Mouse (Mus musculus) cerebellum, postnatal 14 days (tissue): ENCODE data around the gene Slc25a45.

Experiments used
- DNase-seq, 2 experiments: peaks; one replicate each; pipeline ENCODE4 v3.0.0; 2021; ENCODE audit warnings: mixed read lengths in 2 of 2

Gene Slc25a45

DNA sequence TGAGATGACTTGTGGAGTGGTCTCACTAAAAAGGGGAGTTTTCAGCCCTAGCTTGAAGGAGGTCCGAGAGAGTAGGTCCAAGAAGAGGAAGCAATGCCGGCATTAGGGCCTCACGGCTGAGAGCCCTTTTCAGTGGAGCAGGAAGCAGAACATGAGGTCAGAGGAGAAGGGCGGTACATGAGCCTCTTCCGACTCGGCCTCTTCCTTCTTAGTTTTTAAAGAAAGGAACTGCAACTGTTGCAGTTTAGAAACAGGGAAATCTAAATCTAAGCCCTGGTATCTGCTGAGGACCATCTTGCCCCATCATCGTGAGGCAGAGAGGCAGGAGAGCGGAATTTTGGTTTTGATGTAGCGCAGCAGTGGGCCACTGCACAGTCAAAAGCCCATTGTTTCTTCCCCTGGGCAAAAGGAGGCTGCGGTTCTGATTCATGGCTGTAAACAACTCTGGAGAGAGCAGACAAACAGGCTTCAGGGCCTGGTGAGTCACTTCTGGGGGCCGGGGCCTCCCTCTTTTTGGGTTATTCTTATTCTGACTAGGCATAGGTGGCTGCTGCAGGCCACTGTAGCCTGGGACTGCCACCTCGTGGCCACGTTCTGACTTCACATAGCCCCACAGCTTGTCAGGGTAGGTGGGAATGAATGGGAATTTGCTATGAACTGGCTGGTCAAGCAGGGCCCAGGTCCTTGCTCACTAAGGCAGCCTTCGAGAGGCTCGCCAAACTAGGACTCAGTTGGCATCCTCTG is at the start of gene Slc25a45:
Gene Slc25a45 (plus strand): TSS at position 191 of the 744 bp plus-strand sequence.
- peak; percentile 88 to 89 for DNase-seq

DNA sequence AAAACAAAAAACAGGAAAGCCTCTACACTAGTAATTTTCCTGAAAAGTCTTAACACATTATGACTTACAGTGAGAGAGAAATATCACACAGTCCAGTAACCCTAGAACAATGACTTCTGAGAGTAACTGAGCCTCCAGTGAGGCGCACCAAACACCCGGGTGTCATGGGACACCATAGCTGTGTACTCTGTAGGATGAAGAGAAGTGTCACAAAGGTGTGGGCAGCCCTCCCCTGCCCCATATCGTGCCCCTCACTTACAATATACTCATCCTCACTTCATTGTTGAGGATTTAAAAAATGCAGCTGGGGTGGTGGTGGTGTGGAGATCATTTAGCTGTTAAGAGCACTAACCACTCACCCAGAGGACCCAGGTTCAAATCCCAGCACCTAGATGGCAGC is 49.5 kb upstream of the Slc25a45 start:
- DNase-seq = no peak

DNA sequence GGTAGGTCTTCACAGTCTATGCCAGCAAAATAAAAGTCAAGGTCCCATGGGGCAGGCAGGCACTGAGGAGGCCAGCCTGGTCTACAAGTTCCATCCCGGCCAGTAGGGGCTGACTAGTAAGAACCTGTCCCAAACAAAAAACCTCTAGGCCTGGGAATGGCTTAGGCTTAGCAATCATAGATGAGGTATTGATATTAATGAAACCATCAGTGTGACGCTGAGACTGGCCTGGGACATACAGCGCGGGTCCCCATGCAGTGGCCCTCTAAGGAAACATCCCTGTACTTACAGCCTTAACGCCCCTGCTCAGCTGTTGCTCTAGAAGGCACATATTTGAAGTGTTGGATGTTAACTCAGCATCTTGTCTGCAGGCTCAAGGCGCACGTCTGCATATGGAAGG is 48.7 kb upstream of the Slc25a45 start:
- no peak for DNase-seq

DNA sequence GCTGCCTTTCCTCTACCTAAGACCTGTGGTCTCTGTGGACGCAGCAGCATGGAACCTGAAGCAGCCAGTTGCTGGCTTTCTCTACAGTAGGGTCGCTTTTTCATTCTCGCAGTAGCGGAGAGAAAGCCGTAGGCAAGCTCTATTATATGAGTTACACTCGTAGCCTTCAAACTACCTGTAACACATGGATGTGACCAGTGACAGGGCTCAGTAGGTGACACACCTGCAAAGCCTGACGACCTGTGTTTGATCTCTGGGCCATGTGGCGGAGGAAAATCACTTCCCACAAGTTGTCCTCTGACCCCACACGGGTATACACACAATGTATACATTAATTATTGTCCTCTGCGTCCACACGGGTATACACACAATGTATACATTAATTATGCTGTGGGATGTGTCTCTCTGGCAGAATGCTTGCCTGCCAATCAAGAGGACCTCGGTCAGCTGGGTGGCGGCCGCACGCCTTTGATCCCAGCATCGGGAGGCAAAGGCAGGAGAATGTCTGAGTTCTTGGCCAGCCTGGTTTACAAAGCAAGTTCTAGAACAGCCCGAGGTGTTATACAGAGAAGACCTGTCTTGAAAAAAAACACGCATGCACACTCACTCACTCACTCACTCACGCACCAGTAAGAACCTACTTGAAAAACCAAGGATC is 47.5 kb upstream of the Slc25a45 start:
- DNase-seq = no peak

DNA sequence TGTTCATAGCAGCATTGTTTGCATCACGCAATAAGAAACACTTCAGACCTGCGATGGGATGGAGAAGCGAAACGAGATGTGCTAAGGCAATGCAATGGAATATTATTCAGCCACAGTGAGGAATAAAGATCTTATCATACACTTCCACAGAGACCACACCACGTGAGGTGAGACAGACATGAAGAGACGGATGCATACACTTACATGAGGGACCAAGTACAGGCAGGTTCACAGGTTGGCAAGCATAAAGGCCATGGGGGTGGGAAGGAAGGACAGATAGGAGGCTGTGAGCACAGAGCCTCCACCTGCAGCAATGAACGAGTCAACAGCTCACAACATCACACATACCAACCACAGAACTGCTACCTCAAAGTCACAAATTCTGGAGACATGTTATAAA is 46.8 kb upstream of the Slc25a45 start:
- no peak for DNase-seq

DNA sequence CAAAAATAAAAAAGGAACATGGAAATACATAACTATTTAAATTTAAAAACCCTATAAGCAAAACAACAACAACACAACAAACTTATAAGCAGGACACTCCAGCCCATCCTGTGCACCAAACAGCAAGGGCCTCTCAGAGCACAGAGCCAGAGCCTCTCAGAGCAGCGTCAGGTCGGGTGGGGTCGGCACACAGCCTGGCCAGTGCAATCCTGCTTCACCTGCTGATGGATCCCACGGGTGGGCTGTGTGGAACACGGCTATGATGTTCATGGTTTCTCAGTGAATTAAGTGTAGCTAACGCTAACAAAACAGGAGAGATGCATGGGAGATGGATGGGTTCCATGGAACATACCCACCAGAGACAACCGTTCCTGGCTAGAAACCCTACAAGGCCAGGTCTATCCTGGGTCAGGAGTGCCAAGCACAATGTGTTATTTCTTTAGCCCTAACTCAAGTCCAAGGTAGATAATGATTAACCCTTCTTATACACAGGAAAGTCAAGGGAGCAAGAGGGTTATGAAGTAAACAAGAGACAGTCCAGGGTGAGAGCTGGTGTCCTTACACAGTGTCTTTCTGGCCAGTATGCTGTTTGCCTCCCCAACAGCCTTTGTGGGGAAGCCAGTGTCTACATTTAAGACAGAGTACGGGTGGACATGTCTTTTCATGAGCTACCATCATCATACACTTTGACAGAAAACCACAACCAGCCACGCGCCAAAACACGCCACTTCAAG is 46.2 kb upstream of the Slc25a45 start:
- DNase-seq = no peak

DNA sequence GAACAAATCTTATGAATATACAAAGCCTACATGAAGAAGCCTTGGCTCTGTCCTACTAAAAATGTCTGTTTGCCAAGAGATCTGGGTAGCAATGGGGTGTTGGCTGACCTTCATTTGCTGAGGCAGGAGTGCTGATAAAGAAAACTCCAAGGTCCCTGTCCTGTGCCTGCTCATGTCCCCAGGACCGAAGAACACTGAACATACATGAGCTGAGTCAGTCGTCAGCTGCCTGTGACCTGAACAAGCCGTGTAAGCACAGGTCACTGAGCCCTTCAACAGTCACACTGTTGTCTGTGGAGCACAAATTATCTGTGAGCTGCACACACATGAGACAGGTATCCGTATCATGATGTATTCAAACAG is 45.7 kb upstream of the Slc25a45 start:
- DNase-seq = no peak

DNA sequence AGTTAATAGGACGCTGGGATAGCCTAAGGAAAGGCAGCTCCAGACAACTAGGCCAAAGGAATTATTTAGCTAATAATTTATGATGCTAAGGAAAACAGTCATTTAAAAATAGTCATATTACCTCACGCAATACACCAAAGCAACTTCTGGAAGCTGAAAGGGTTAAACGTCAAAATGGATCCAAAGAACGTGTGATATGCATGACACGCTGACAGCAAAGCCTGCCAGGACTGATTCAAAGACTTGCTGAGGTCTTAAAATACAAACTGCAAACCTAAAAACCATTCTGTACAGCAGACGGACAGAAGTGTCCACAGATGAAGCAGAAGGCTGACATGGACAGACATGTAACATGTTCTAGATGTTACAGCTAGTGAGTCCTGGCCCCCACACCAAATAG is 45.3 kb upstream of the Slc25a45 start:
- no peak for DNase-seq

DNA sequence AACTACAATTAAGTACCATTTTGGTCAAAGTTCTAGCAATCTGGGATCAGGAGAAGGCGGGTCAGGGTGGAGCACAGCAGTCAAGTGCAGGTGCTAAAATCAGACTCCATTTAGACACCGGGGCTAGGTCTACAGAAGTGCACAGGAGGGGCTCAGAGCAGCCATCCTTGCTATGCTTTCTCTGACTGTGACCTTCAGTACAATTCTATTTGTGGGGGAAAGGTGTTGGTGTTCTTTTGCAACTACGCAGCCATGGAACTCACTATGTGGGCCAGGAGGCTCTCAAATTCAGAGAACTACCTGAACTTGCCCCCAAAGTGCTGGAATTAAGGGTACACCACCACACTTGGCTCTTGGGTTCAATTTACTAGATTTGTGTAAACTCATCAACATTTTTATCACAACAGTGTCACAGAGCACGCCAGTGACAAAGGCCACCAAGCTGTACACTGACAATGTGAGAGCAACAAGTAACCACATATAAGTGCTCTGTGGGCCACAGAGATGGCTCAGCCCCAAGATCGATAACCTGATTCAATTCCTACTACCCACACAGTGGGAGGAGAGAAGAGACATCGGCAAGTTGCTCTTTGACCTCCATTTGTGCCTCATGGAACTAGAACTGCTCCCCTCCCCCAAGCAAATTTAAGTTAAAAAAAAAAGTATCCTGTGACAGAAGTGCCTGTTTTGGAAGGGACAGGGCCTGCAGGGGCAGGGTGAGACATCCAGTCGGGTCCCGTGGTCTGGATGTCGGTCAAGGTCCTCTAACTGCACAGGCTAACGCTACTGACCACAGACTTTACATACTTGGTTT is 44.1 kb upstream of the Slc25a45 start:
- no peak for DNase-seq

DNA sequence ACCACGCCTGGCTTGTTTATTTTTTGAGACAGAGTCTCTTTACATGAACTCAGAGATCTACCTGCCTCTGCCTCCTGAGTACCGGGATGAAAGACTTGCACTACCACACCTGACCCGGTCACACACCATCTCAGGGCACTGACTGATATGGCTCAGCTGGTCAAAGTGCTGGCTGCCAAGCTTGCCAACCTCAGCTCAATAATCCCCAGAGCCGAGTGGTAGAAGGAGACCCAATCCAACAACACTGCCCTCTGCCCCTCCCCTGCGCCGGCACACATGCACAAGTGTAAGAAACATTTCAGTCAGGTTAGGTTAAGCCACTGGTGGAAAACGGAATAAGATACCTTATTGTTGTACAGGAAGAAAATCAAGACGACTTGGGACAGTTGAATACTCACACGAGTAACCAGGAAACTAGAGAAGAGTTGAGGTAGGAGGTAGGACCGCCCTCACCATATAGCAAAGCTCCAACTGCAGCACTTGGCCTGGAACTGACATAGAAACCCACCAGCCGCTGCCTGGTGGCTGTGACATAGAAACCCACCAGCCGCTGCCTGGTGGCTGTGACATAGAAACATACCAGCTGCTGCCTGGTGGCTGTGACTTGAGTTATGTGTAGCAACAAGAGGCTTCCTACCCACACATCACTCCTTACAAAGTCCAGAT is 43.2 kb upstream of the Slc25a45 start:
- no peak for DNase-seq

DNA sequence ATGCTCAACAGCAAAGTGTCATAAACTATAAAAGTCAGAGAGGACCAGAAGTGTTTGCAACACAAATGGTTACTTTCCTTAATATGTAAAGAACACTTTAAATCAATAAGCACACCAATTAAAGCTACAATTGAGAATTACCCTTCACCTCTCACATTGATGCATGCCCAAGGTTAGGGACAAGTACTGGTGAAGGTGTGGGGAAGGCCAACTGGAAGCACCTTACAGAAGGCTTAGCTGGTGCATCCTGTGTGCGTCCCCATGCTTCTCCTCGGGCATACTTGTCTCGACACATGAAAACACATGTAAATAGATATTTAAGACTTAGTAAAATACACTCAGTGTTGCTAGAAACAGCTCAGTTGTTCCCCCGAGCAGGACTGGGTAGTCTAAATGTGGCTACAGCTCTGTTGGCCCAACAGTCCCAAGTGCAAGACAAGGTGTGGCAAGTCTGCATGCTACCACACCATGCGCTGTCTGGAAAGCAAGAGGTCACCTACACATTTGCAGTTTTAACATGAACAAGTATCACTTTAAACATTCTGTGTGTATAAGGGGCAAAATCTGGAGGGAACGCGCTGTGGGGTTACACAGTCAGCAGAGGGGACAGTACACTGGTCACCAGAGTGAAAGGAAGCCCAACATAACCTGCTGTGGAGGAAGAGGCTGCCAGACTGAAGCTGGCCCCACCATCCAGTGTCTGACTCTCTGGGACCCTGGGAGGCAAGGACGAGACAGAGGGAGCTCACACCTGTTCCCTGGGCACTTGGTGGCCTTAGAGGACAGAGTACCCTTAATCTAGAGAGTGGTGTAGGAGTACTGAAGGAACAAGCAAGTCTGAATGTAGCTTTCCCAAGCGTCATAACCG is 42.3 kb upstream of the Slc25a45 start:
- DNase-seq = no peak

DNA sequence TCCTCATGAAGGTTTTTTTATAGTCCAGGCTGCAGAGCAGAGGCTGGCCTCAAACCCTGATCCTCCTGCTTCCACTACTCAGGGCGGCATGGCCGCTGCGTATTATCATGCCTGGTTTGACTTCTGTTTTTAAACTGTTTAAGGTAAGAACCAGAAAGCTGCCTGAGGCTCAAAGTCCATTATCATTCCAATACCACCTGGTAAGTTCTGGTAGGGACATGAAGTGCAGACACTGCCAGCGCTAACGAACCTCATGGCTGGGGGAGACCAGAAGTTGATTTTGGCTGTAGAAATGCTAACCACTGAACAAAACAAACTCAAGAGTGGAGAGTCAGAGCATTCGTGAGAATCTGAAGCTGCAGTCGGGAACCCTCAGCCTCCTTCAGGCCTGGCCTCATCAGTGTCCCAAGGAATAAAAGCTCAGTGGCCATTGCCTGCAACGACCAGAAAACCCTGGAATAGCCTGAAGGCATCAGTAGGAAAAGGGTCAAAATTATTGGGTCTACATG is 41.6 kb upstream of the Slc25a45 start:
- DNase-seq = no peak

DNA sequence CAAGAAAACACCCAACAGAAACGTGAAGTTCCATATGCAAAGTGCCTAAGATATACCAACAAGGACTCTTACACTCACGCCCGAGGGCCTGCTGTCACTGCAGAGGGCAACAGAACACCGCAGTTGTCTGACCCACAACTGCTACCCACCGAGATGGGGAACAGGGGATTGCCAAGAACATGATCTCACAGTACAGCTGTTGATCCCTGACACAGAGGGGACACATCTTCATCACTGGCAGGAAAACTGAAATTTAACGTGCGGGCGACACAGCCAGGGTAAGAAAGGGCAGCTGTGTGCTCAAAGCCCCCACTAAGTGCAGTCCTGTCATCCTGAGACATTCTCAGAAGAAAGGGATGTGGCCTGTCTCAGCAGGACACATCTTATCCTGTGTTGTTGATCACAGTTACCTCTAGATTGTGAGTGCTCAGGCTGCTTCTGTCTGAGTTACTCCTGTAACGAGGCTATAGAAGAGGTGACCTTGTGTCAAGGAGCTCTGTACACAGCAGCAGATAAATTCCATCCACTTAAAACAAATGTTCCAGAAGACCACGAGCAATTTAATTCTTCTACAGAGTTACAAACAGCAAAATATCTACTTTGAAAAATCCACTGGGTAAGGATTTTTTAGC is 40.6 kb upstream of the Slc25a45 start:
- DNase-seq = no peak

DNA sequence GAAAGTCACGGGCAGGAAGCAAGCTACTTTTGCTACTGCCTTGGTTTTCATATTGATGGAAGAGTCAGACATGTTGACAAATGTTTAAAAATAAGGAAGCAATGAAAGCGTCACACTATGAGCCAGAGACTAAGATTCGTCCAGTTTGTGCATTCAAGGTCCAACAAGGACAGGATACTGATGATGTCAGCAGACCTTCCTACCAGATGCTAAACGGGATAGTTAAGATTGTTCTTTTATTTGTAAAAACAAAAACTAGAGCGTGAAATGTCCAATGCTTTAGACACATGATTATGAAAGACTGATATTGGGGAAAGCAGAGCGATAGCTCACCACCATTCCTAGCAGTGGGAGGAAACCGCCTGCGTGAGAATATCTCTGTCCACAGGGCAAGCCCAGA is 40.0 kb upstream of the Slc25a45 start:
- no peak for DNase-seq

DNA sequence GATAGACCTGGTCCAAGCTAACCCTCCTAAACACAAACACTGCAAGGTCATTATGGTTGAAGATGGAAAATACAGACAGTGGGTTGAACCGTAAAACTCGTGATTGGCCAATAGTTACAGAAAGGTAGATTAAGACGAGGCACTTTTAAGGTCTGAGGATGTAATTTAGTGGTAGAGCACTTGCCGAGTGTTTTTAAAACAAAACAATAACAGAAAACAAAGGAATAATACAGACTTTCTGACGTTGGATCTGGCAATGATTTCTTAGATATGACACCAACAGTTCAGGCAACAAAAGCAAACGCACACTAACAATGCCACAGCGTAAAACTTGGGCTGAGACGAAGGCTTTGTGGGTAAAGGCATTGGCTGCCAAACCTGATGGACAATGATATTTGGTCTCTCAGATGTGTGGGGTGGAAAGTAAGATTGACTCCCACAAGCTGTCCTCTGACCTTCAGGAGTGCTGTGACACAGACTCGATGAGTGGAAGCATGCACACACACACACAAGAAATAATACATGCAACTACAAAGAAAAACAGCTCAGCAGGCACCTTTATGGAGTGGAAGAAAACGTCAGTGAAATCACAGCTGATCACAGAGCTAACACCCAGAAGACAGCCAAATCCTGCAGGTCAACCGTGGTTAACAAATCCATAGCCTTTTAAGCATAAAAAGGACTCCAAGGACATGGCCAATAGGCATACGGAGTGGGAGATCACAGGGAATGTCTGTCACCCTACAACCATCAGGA is 39.3 kb upstream of the Slc25a45 start:
- DNase-seq = no peak

DNA sequence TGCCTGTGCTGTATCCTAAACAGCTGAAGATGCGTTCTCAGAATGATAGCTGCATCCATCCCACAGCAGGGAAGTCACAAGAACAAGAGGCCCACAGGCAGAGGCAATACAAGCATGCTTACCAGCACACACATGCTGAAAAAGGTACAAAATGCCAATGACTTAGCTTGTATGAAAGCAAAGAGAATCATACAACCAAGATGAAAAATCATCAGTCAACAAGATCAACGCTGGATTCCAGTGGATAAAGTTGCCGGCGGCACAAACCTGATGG is 38.8 kb upstream of the Slc25a45 start:
- no peak for DNase-seq

DNA sequence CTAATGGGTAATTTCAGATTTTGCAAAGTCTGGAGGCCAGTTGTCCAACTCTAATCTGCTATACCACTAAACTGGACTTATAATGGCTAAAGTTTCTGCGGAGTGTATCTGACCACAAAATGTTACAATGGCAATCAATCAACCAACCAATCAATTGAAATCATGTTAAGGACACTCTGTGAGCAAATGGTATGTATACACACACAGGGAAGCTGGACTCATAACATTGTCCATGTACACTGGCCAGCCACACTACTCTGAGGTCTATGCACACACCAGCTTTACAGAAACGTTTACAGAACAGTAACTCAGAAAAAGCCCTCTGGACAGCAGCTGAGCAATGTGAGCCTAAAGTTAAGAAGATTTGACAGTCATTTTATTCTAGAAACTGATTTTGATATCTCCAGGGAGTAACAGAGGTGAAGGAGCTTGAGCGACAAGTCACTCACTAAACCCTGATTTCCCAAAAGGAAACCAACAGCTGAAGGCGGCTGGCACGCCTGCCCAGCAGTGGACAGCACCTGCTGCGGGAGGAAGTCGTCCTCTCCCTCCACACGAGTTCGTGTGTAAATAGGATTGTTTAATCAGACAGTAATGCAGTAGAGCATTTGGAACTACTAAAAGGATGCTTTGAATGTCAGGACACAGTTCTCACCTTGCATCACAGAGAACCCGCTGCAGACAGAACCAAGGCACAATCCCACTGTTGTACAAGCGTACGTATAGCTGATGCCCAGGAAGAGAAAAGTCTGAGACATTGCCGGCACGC is 38.1 kb upstream of the Slc25a45 start:
- no peak for DNase-seq

DNA sequence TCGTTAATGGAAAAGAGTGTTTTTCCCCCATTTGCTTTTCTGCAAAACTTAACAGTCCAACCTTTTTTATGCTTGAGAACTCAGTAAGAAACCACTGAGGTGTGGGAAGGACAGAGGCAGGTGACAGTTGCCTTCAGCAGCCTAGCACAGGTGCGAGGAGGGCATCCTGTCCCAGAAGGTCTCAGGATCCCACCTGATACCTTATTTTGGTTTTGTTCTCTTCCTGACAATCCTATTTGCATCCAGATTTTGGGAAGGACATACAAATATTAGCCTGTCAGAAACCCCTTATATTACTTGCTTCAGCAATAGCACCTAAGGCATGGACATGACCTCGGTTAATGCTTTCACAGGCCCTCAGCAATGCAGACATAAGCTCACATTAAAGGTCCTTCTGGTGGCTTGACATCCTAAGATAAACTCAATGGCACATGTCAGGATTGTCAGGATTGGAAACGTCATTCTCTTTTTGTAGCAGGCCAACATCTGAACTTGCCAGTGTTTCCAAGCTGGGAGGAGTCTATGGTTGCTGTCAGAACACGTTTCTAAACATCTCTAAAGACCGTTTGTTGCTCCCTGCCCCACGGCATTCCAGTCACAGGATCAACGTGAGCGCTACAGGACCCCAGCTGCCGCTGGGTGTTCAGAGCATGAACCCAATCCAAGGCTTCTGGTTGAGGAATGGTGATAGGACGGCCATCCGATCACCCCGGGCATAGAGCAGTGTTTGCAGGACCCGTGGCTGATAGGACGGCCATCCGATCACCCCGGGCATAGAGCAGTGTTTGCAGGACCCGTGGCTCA is 37.3 kb upstream of the Slc25a45 start:
- no peak for DNase-seq
